ENCODE assay signal across 22 mouse cellular contexts in genomic region chr7:28575597-28575996, GRCm38 (mm10). TPM values are rescaled to one million over a fixed set of nuclear protein-coding genes. Genes with fewer than 3 reads are reported as not detected.
DNase-seq lines count a peak whose midpoint lies in the region; ATAC-seq and TF ChIP-seq lines count a peak whose summit lies in the region.
"Had no signal": no experiment of that assay in that cellular context is flagged by ENCODE, and none has a peak within 500 bp of the region (broad histone marks: within the 10 kb centered on the region; RNA-seq: fewer than 3 reads in every experiment).

No protein-coding gene starts in this region.

- H3K27me3 ChIP-seq in liver, embryonic 11.5 days (replicated peaks; ENCODE audit: control insufficient read depth, insufficient read depth, low read length), result no peaks in the 10 kb centered on the region
- no peaks in the 10 kb centered on the region for H3K27me3 ChIP-seq in embryonic facial prominence, embryonic 13.5 days
- no peaks in the 10 kb centered on the region for H3K27me3 ChIP-seq in heart, adult 2 months (ENCODE audit: control insufficient read depth, insufficient read depth, low read length)
- H3K27me3 ChIP-seq: hindbrain, embryonic 12.5 days had no signal

- TF ChIP-seq CTCF in heart, adult 2 months (IDR thresholded peaks at IDR 0.05), result no peak

- H3K9me3 ChIP-seq in liver, embryonic 11.5 days (ENCODE audit: control insufficient read depth, low read length), result no peaks in the 10 kb centered on the region
- H3K9me3 ChIP-seq in embryonic facial prominence, embryonic 13.5 days, result no peaks in the 10 kb centered on the region
- H3K9me3 ChIP-seq: hindbrain, embryonic 12.5 days had no signal

- no peak for DNase-seq in liver, embryonic 11.5 days (ENCODE audit: low spot score)
- no peak for DNase-seq in liver
- peak; percentile 74 to 79 for DNase-seq in layer of hippocampus, postnatal 36 days
- no peak for DNase-seq in right cerebral cortex, adult 2 months (ENCODE audit: low spot score in 2 of 2)
- DNase-seq in heart, adult 2 months, result no peak
- no peak for DNase-seq in adrenal gland, adult 2 months
- DNase-seq: cerebellum, adult 18-20 months; kidney, postnatal 4 days; left cerebral cortex, postnatal 4 days; midbrain, embryonic 14.5 days; right cerebral cortex, postnatal 14 days had no signal

- no peaks in the 10 kb centered on the region for H3K79me2 ChIP-seq in heart, adult 2 months (replicated peaks; ENCODE audit: control insufficient read depth, insufficient read depth, low read length)

- H3K4me1 ChIP-seq in liver, embryonic 11.5 days (replicated peaks; ENCODE audit: control insufficient read depth, insufficient read depth, low read length), result peaks cover 86% of the 10 kb centered on the region
- H3K4me1 ChIP-seq in embryonic facial prominence, embryonic 13.5 days, result peaks cover 69% of the 10 kb centered on the region
- H3K4me1 ChIP-seq in heart, adult 2 months (ENCODE audit: control insufficient read depth, insufficient read depth, low read length), result peaks cover 4% of the 10 kb centered on the region

- no peak for TF ChIP-seq POLR2A in heart, adult 2 months (IDR thresholded peaks at IDR 0.05; ENCODE audit: insufficient read depth, low read depth, low read length)

- 76% methylated on average over 11 of the region's 11 CpGs for WGBS in liver, embryonic 11.5 days
- 82% methylated on average over 11 of the region's 11 CpGs for WGBS in embryonic facial prominence, embryonic 13.5 days
- WGBS in heart, adult 2 months, result 94% methylated on average over 11 of the region's 11 CpGs

- peak; percentile 51 for ATAC-seq in liver, embryonic 11.5 days (replicated peaks; ENCODE audit: low FRiP score)
- ATAC-seq in embryonic facial prominence, embryonic 13.5 days (ENCODE audit: insufficient number of reproducible peaks, insufficient read depth, low FRiP score, low TSS enrichment, low read depth), result no peak
- peak; percentile 62 for ATAC-seq in megakaryocyte-erythroid progenitor cell, adult 5-6 weeks (replicated peaks; ENCODE audit: low FRiP score, low TSS enrichment, poor library complexity, severe bottlenecking)

- intact Hi-C loops in heart, adult 2 months (cut with DNase I), result no loop called here

- no peaks in the 10 kb centered on the region for H3K36me3 ChIP-seq in liver, embryonic 11.5 days (ENCODE audit: control insufficient read depth, insufficient read depth, low read length)
- H3K36me3 ChIP-seq in embryonic facial prominence, embryonic 13.5 days, result no peaks in the 10 kb centered on the region
- no peaks in the 10 kb centered on the region for H3K36me3 ChIP-seq in heart, adult 2 months (ENCODE audit: control insufficient read depth, insufficient read depth, low read length)
- H3K36me3 ChIP-seq: hindbrain, embryonic 12.5 days had no signal

- H3K4me3 ChIP-seq in liver, embryonic 11.5 days (ENCODE audit: low read depth, low read length), result 0 out of 2 replicates have a peak overlapping the region, but pooled peaks have one; percentile 4
- H3K4me3 ChIP-seq in embryonic facial prominence, embryonic 13.5 days, result no peak overlapping the region
- no peak overlapping the region for H3K4me3 ChIP-seq in heart, adult 2 months
- H3K4me3 ChIP-seq: hindbrain, embryonic 12.5 days had no signal

- H3K4me2 ChIP-seq in liver, embryonic 11.5 days, result no peak overlapping the region; the same call in 1 of the 2 replicates
- no peak overlapping the region for H3K4me2 ChIP-seq in embryonic facial prominence, embryonic 13.5 days
- H3K4me2 ChIP-seq: hindbrain, embryonic 12.5 days had no signal

- no peak for TF ChIP-seq EP300 in heart, adult 2 months (IDR thresholded peaks at IDR 0.05; ENCODE audit: insufficient read depth, low read depth, low read length)

- no peak overlapping the region for H3K27ac ChIP-seq in liver, embryonic 11.5 days (ENCODE audit: low read depth, low read length)
- peak overlapping the region; percentile 78 for H3K27ac ChIP-seq in embryonic facial prominence, embryonic 13.5 days
- no peak overlapping the region for H3K27ac ChIP-seq in heart, adult 2 months
- H3K27ac ChIP-seq: hindbrain, embryonic 12.5 days had no signal

- H3K9ac ChIP-seq in liver, embryonic 11.5 days (ENCODE audit: low read depth, low read length), result no peak overlapping the region
- H3K9ac ChIP-seq in embryonic facial prominence, embryonic 13.5 days, result no peak overlapping the region
- no peak overlapping the region for H3K9ac ChIP-seq in heart, adult 2 months (ENCODE audit: low read depth, low read length)

RNA-seq across cellular contexts. Expression of gene Samd4b, which starts 22.3 kb away (rescaled TPM):
- 17.4 and 18.6 TPM in 2 replicates for polyA plus RNA-seq in liver, embryonic 11.5 days (2014; fragmentation: Nextera tagmentation; extraction: Ambion mirVana)
- polyA plus RNA-seq in embryonic facial prominence, embryonic 13.5 days (2015; fragmentation: Nextera tagmentation; extraction: Ambion mirVana), result 32.8 and 33.3 TPM in 2 replicates
- total RNA-seq in layer of hippocampus, postnatal 36 days (2021), result 10 to 100 TPM; 66.4 to 79.4 TPM
- 20.3 and 26.2 TPM in 2 replicates for total RNA-seq in megakaryocyte-erythroid progenitor cell, adult 5-6 weeks (2014; fragmentation: Nextera tagmentation)
- total RNA-seq in megakaryocyte-erythroid progenitor cell, adult 5-6 weeks (2017), result 3.4 and 7.2 TPM in 2 replicates
- total RNA-seq in heart, adult 2 months (2021), result 10 to 100 TPM; 21.9 to 22.4 TPM
- polyA plus RNA-seq in heart, adult 2 months (2012; rRNA removed), result 38.8 and 46.1 TPM in 2 replicates
- total RNA-seq in adrenal gland, adult 2 months (2021), result 10 to 100 TPM; 61.0 to 78.2 TPM
- 127 and 146 TPM in 2 replicates for polyA plus RNA-seq in adrenal gland, adult 2 months (2012; rRNA removed)

RNA-seq across cellular contexts. Expression of gene Pak4, which starts 22.4 kb away (rescaled TPM):
- 34.0 and 35.3 TPM in 2 replicates for polyA plus RNA-seq in liver, embryonic 11.5 days (2014; fragmentation: Nextera tagmentation; extraction: Ambion mirVana)
- 35.8 and 36.0 TPM in 2 replicates for polyA plus RNA-seq in embryonic facial prominence, embryonic 13.5 days (2015; fragmentation: Nextera tagmentation; extraction: Ambion mirVana)
- total RNA-seq in layer of hippocampus, postnatal 36 days (2021), result 10 to 100 TPM; 15.1 to 15.8 TPM
- 5.3 and 8.3 TPM in 2 replicates for total RNA-seq in megakaryocyte-erythroid progenitor cell, adult 5-6 weeks (2014; fragmentation: Nextera tagmentation)
- total RNA-seq in megakaryocyte-erythroid progenitor cell, adult 5-6 weeks (2017), result 7.9 and 8.3 TPM in 2 replicates
- 1 to 10 TPM; 8.8 to 9.4 TPM for total RNA-seq in heart, adult 2 months (2021)
- polyA plus RNA-seq in heart, adult 2 months (2012; rRNA removed), result 6.4 and 7.6 TPM in 2 replicates
- total RNA-seq in adrenal gland, adult 2 months (2021), result 10 to 100 TPM; 28.7 to 29.6 TPM
- polyA plus RNA-seq in adrenal gland, adult 2 months (2012; rRNA removed), result 53.5 and 54.9 TPM in 2 replicates

RNA-seq across cellular contexts. Expression of gene Nccrp1, which starts 28.5 kb away (rescaled TPM):
- polyA plus RNA-seq in liver, embryonic 11.5 days (2014; fragmentation: Nextera tagmentation; extraction: Ambion mirVana), result not detected in 2 replicates
- polyA plus RNA-seq in embryonic facial prominence, embryonic 13.5 days (2015; fragmentation: Nextera tagmentation; extraction: Ambion mirVana), result 0.18 TPM in 1 of 2 replicates, not detected in the other
- total RNA-seq in layer of hippocampus, postnatal 36 days (2021), result under 1 TPM; 0.48 to 0.52 TPM
- 2.1 TPM in 1 of 2 replicates, not detected in the other for total RNA-seq in megakaryocyte-erythroid progenitor cell, adult 5-6 weeks (2014; fragmentation: Nextera tagmentation)
- total RNA-seq in megakaryocyte-erythroid progenitor cell, adult 5-6 weeks (2017), result not detected in 2 replicates
- not detected for total RNA-seq in heart, adult 2 months (2021)
- not detected in 2 replicates for polyA plus RNA-seq in heart, adult 2 months (2012; rRNA removed)
- not detected for total RNA-seq in adrenal gland, adult 2 months (2021)
- polyA plus RNA-seq in adrenal gland, adult 2 months (2012; rRNA removed), result 0.10 TPM in 1 of 2 replicates, not detected in the other
- total RNA-seq: gastrocnemius, adult 18-20 months; granulocyte monocyte progenitor cell, adult 5-6 weeks; left cerebral cortex, postnatal 4 days had no signal
- polyA plus RNA-seq: C2C12; forebrain, embryonic 11.5 days; heart, embryonic 16.5 days; hindbrain, embryonic 12.5 days had no signal

RNA-seq across cellular contexts. Expression of gene Sycn, which starts 34.9 kb away (rescaled TPM):
- not detected in 2 replicates for polyA plus RNA-seq in liver, embryonic 11.5 days (2014; fragmentation: Nextera tagmentation; extraction: Ambion mirVana)
- polyA plus RNA-seq in embryonic facial prominence, embryonic 13.5 days (2015; fragmentation: Nextera tagmentation; extraction: Ambion mirVana), result not detected in 2 replicates
- not detected for total RNA-seq in layer of hippocampus, postnatal 36 days (2021)
- not detected in 2 replicates for total RNA-seq in megakaryocyte-erythroid progenitor cell, adult 5-6 weeks (2014; fragmentation: Nextera tagmentation)
- total RNA-seq in megakaryocyte-erythroid progenitor cell, adult 5-6 weeks (2017), result not detected in 2 replicates
- not detected for total RNA-seq in heart, adult 2 months (2021)
- polyA plus RNA-seq in heart, adult 2 months (2012; rRNA removed), result not detected in 2 replicates
- not detected for total RNA-seq in adrenal gland, adult 2 months (2021)
- 0.44 and 0.48 TPM in 2 replicates for polyA plus RNA-seq in adrenal gland, adult 2 months (2012; rRNA removed)
- total RNA-seq: gastrocnemius, adult 18-20 months; granulocyte monocyte progenitor cell, adult 5-6 weeks; left cerebral cortex, postnatal 4 days had no signal
- polyA plus RNA-seq: brain, embryonic 14.5 days; C2C12; embryonic facial prominence, embryonic 14.5 days; forebrain, embryonic 11.5 days; heart, embryonic 16.5 days; hindbrain, embryonic 12.5 days; midbrain, embryonic 14.5 days had no signal

RNA-seq across cellular contexts. Expression of gene Ifnl3, which starts 53.0 kb away (rescaled TPM):
- polyA plus RNA-seq in liver, embryonic 11.5 days (2014; fragmentation: Nextera tagmentation; extraction: Ambion mirVana), result not detected in 2 replicates
- not detected in 2 replicates for polyA plus RNA-seq in embryonic facial prominence, embryonic 13.5 days (2015; fragmentation: Nextera tagmentation; extraction: Ambion mirVana)
- total RNA-seq in layer of hippocampus, postnatal 36 days (2021), result not detected
- total RNA-seq in megakaryocyte-erythroid progenitor cell, adult 5-6 weeks (2014; fragmentation: Nextera tagmentation), result not detected in 2 replicates
- total RNA-seq in megakaryocyte-erythroid progenitor cell, adult 5-6 weeks (2017), result not detected in 2 replicates
- total RNA-seq in heart, adult 2 months (2021), result not detected
- not detected in 2 replicates for polyA plus RNA-seq in heart, adult 2 months (2012; rRNA removed)
- not detected for total RNA-seq in adrenal gland, adult 2 months (2021)
- polyA plus RNA-seq in adrenal gland, adult 2 months (2012; rRNA removed), result 0.48 and 0.59 TPM in 2 replicates
- total RNA-seq: gastrocnemius, adult 18-20 months; granulocyte monocyte progenitor cell, adult 5-6 weeks; left cerebral cortex, postnatal 4 days had no signal
- polyA plus RNA-seq: brain, embryonic 14.5 days; C2C12; embryonic facial prominence, embryonic 14.5 days; forebrain, embryonic 11.5 days; heart, embryonic 16.5 days; hindbrain, embryonic 12.5 days; intestine, embryonic 16.5 days; midbrain, embryonic 14.5 days had no signal

Comparison
In these comparisons a context has a peak if more than half of its experiments do, and no peak if none do; other contexts are left out.
1. DNase-seq: peak in layer of hippocampus, postnatal 36 days (2 of 2); none in liver, embryonic 11.5 days (single experiment), liver (single experiment), right cerebral cortex, adult 2 months (0 of 2), heart, adult 2 months (0 of 2) and adrenal gland, adult 2 months (single experiment).